Mouse (Mus musculus): ENCODE measurements around the gene Senp7. TPM values are rescaled to one million over a fixed set of nuclear protein-coding genes. Genes with fewer than 3 reads are reported as not detected.
A peak's percentile ranks its signal among the peaks of the same experiment; 100 is the strongest.
"Not testable (repeated sequence)": the region's sequence is repeated elsewhere in the genome, so short reads cannot be mapped to it uniquely, and the experiment has no call there.

Senp7 gene
- 10 to 100 TPM; 12.7 to 17.5 TPM for total RNA-seq (2021)
- long read RNA-seq, experiment 1, partial matches to known transcripts: 1 of 2 reads
- long read RNA-seq, experiment 1, other reads (novel, unspliced or antisense): 1 of 2 reads
- long read RNA-seq, experiment 2, partial matches to known transcripts: 4 of 4 reads
- long read RNA-seq, experiment 2, other reads (novel, unspliced or antisense): 0 of 4 reads

GRCm38 (mm10) chr16:56048038-56048437 is at the start of gene Senp7:
Gene Senp7, plus strand, starts transcription at chr16:56048338.
- not testable (repeated sequence) for DNase-seq (ENCODE audit: low spot score in 2 of 2)

GRCm38 (mm10) chr16:56006798-56007197 is 41.3 kb upstream of the Senp7 start:
- no peak for DNase-seq (ENCODE audit: low spot score in 2 of 2)

- DNase-seq (ENCODE audit: low spot score in 2 of 2): no peak
These were observed 39.3 kb upstream of the Senp7 start for GRCm38 (mm10) chr16:56008862-56009261.

GRCm38 (mm10) chr16:56012789-56013743 is 35.1 kb upstream of the Senp7 start:
- DNase-seq (ENCODE audit: low spot score in 2 of 2): no peak

GRCm38 (mm10) chr16:56014076-56014475 is 34.1 kb upstream of the Senp7 start:
- no peak for DNase-seq (ENCODE audit: low spot score in 2 of 2)

GRCm38 (mm10) chr16:56019660-56020059 is 28.5 kb upstream of the Senp7 start:
- DNase-seq (ENCODE audit: low spot score in 2 of 2): no peak

GRCm38 (mm10) chr16:56027854-56028629 is 20.1 kb upstream of the Senp7 start:
- DNase-seq (ENCODE audit: low spot score in 2 of 2): no peak

- DNase-seq (ENCODE audit: low spot score in 2 of 2): no peak
These were observed 19.2 kb upstream of the Senp7 start for GRCm38 (mm10) chr16:56028722-56029551.

GRCm38 (mm10) chr16:56029661-56030082 is 18.5 kb upstream of the Senp7 start, which contains the start of gene Pcnp:
Gene Pcnp, minus strand, starts transcription at chr16:56029739.
- peak; percentile 93 to 97 for DNase-seq (ENCODE audit: low spot score in 2 of 2)

GRCm38 (mm10) chr16:56034566-56034965 is 13.6 kb upstream of the Senp7 start:
- DNase-seq (ENCODE audit: low spot score in 2 of 2): no peak

- DNase-seq (ENCODE audit: low spot score in 2 of 2): no peak
These were observed 11.6 kb upstream of the Senp7 start for GRCm38 (mm10) chr16:56036501-56036900.

GRCm38 (mm10) chr16:56037138-56038010 is 10.8 kb upstream of the Senp7 start, which contains the start of gene Trmt10c:
Gene Trmt10c, minus strand, starts transcription at chr16:56037819.
- peak; percentile 94 for DNase-seq (ENCODE audit: low spot score in 2 of 2)

- no peak for DNase-seq (ENCODE audit: low spot score in 2 of 2)
These were observed 10.0 kb upstream of the Senp7 start for GRCm38 (mm10) chr16:56038090-56038489.

GRCm38 (mm10) chr16:56055911-56056310 is 7.8 kb downstream of the Senp7 start:
- no peak for DNase-seq (ENCODE audit: low spot score in 2 of 2)

- no peak for DNase-seq (ENCODE audit: low spot score in 2 of 2)
These were observed 8.9 kb downstream of the Senp7 start for GRCm38 (mm10) chr16:56056944-56057590.

- DNase-seq (ENCODE audit: low spot score in 2 of 2): no peak
These were observed 10.0 kb downstream of the Senp7 start for GRCm38 (mm10) chr16:56058151-56058550.

GRCm38 (mm10) chr16:56061995-56062594 is 14.0 kb downstream of the Senp7 start:
- no peak for DNase-seq (ENCODE audit: low spot score in 2 of 2)

- no peak for DNase-seq (ENCODE audit: low spot score in 2 of 2)
These were observed 14.8 kb downstream of the Senp7 start for GRCm38 (mm10) chr16:56062981-56063380.

All from adrenal gland, adult 18-20 months (tissue).